Mouse (Mus musculus) thymus, adult 2 months (tissue): ENCODE measurements around the gene Mfsd6l. TPM values are rescaled to one million over a fixed set of nuclear protein-coding genes. Genes with fewer than 3 reads are reported as not detected.

ENCODE experiments used
- DNase-seq: peaks from one replicate; pipeline ENCODE4 v3.0.0; 2021
- H3K27ac ChIP-seq: fragments of 200-500 bp; 2 replicates; pipeline ENCODE4 v1.5.1; 2012; ENCODE audit warnings: low read length, control low read depth; ENCODE audit not compliant: control insufficient read depth, insufficient read depth
- H3K27me3 ChIP-seq: fragments of 200-500 bp; 2 replicates; pipeline ENCODE4 v1.6.1; 2012; ENCODE audit warnings: mild to moderate bottlenecking, low read length, moderate library complexity, mixed read lengths; ENCODE audit not compliant: control insufficient read depth, insufficient read depth
- H3K36me3 ChIP-seq: fragments of 200-500 bp; 2 replicates; pipeline ENCODE4 v1.6.1; 2012; ENCODE audit warnings: mild to moderate bottlenecking, low read length, moderate library complexity; ENCODE audit not compliant: control insufficient read depth, insufficient read depth
- H3K4me1 ChIP-seq: fragments of 200-500 bp; replicated peaks from 2 replicates; pipeline ENCODE4 v1.6.1; 2012; ENCODE audit warnings: low read length; ENCODE audit not compliant: control insufficient read depth, insufficient read depth
- H3K4me3 ChIP-seq: fragments of 200-500 bp; 2 replicates; pipeline ENCODE4 v1.5.1; 2012; ENCODE audit warnings: mild to moderate bottlenecking, low read length, control low read depth, moderate library complexity; ENCODE audit not compliant: control insufficient read depth, insufficient read depth
- CTCF ChIP-seq: fragments of 200-500 bp; IDR thresholded peaks from 2 replicates; pipeline ENCODE4 v1.5.1; 2012; ENCODE audit warnings: mild to moderate bottlenecking, control low read depth, low read length, moderate library complexity, borderline replicate concordance; ENCODE audit not compliant: control insufficient read depth, poor library complexity, insufficient read depth; ENCODE audit errors: extremely low read depth
- POLR2A ChIP-seq: fragments of 200-500 bp; IDR thresholded peaks from 2 replicates; pipeline ENCODE4 v1.6.1; 2012; ENCODE audit warnings: mild to moderate bottlenecking, low read length, control low read depth, moderate library complexity; ENCODE audit not compliant: control insufficient read depth, poor library complexity, insufficient read depth; ENCODE audit errors: extremely low read depth
- WGBS: fragments of 180-500 bp; shearing (Covaris S2); methylation state at CpG from one replicate; pipeline ENCODE4 v1.1.7; 2018; 5-methylcytosine and 5-hydroxymethylcytosine counted together
- polyA plus RNA-seq: library from polyadenylated mRNA; depleted of rRNA; stranded (reverse); fragments of >200 nt; gene quantifications from 2 replicates; pipeline ENCODE4 v1.2.3, GENCODE M21; 2012

Gene Mfsd6l
- polyA plus RNA-seq, 1 experiment, result 0.65 TPM

- H3K27ac ChIP-seq, result no peak overlapping the region
- no peaks in the 10 kb centered on the region for H3K36me3 ChIP-seq
- no peaks in the 10 kb centered on the region for H3K4me1 ChIP-seq
- no peak for DNase-seq
- WGBS, result 68% methylated on average over 9 of the region's 9 CpGs
- H3K27me3 ChIP-seq, result no peaks in the 10 kb centered on the region
- H3K4me3 ChIP-seq, result no peak overlapping the region
- TF ChIP-seq POLR2A, result no peak
- TF ChIP-seq CTCF, result no peak
These were observed 23.5 kb downstream of the Mfsd6l start for GRCm38 (mm10) chr11:68579462-68579881.

DNA sequence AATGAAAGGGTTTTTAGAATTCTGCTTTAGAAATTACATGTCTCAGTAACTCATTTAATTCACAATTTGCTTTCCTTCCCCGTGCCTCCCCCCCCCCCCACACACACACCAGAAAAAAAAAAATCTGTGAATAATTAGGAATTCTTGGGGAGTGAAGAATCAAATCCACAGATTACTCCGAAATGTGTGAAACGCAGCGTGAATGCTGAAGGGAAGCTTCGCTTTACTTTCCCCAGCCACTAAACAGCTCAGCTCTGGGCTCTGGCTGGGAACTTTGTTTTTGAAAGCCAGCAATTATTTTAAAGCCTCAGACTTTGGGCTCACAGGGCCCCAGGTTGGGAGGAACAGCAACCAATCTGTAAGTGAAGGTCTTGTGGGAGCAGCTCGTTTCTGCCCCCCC is 24.6 kb downstream of the Mfsd6l start:
- no peaks in the 10 kb centered on the region for H3K27me3 ChIP-seq
- no peaks in the 10 kb centered on the region for H3K36me3 ChIP-seq
- 83% methylated on average over 6 of the region's 6 CpGs for WGBS
- no peak for DNase-seq
- no peak overlapping the region for H3K27ac ChIP-seq
- H3K4me3 ChIP-seq, result no peak overlapping the region
- H3K4me1 ChIP-seq, result no peaks in the 10 kb centered on the region
- no peak for TF ChIP-seq CTCF
- TF ChIP-seq POLR2A, result no peak

- Histone ChIP-seq H3K36me3 (no peaks in the 10 kb centered on the region), H3K27ac (no peak overlapping the region), H3K27me3 (no peaks in the 10 kb centered on the region), H3K4me1 (no peaks in the 10 kb centered on the region), H3K4me3 (no peak overlapping the region)
- DNase-seq, result no peak
- 92% methylated on average over 13 of the region's 13 CpGs for WGBS
- no peak for TF ChIP-seq POLR2A
- no peak for TF ChIP-seq CTCF
These were observed 27.2 kb downstream of the Mfsd6l start for GRCm38 (mm10) chr11:68583225-68583624.

DNA sequence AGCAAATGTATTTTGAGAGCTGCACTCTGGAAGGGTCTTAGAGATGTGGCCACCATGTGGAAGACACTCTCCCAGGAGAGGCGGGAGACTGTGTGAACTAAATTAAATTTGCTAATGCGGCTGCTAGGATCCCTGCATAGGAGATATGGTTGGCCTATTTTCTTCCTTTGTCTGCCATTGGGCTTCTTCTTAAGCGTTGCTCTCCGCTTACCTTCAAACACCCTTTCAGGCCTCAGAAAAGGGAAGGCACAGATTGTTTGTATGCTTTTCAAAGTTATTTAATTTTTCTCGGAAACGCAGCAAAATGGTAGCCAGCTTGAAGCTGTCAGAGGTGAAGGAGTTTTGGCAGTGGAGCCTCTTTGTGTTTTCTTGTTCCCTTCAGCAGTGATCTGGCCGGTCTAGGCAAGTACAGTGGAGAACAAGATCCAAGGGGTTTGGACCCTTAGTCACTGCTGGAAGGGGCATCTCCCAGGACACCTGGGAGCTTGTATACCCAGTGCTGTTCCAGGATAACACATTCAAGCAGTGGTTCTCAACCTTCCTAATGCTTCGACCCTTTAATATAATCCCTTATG is 28.0 kb downstream of the Mfsd6l start:
- Histone ChIP-seq H3K36me3 (no peaks in the 10 kb centered on the region), H3K4me1 (no peaks in the 10 kb centered on the region), H3K4me3 (no peak overlapping the region), H3K27me3 (no peaks in the 10 kb centered on the region), H3K27ac (no peak overlapping the region)
- 86% methylated on average over 8 of the region's 8 CpGs for WGBS
- TF ChIP-seq POLR2A (no peak), CTCF (no peak)
- DNase-seq, result no peak

GRCm38 (mm10) chr11:68585890-68586289 is 29.9 kb downstream of the Mfsd6l start:
- no peaks in the 10 kb centered on the region for H3K36me3 ChIP-seq
- H3K4me1 ChIP-seq, result no peaks in the 10 kb centered on the region
- DNase-seq, result peak; percentile 19
- no peak overlapping the region for H3K27ac ChIP-seq
- no peaks in the 10 kb centered on the region for H3K27me3 ChIP-seq
- H3K4me3 ChIP-seq, result no peak overlapping the region
- WGBS, result 10% methylated on average over 3 of the region's 3 CpGs
- TF ChIP-seq CTCF, result no peak
- TF ChIP-seq POLR2A, result no peak

GRCm38 (mm10) chr11:68586721-68587120 is 30.7 kb downstream of the Mfsd6l start, which contains the start of gene Ccdc42:
Gene Ccdc42 (plus strand): TSS chr11:68587021.
- WGBS, result 86% methylated on average over 5 of the region's 5 CpGs

GRCm38 (mm10) chr11:68589055-68589809 is 33.2 kb downstream of the Mfsd6l start:
- WGBS, result 74% methylated on average over 8 of the region's 8 CpGs
- TF ChIP-seq POLR2A (no peak), CTCF (peak; percentile 61; the same call in 1 of the 2 replicates)
- Histone ChIP-seq H3K36me3 (no peaks in the 10 kb centered on the region), H3K27me3 (no peaks in the 10 kb centered on the region), H3K4me1 (no peaks in the 10 kb centered on the region), H3K4me3 (no peak overlapping the region), H3K27ac (no peak overlapping the region)
- DNase-seq, result peak; percentile 70

More at GRCm38 (mm10) chr11:68586721-68587120, 30.7 kb downstream of the Mfsd6l start, which contains the start of gene Ccdc42:
- no peaks in the 10 kb centered on the region for H3K36me3 ChIP-seq
- TF ChIP-seq CTCF, result no peak
- no peak for TF ChIP-seq POLR2A
- no peak for DNase-seq
- H3K4me1 ChIP-seq, result no peaks in the 10 kb centered on the region
- H3K27me3 ChIP-seq, result no peaks in the 10 kb centered on the region
- no peak within 1 kb of the TSS; the same call in 1 of the 2 replicates for H3K27ac ChIP-seq
- no peak within 1 kb of the TSS for H3K4me3 ChIP-seq
